11 mouse cellular contexts compared by ENCODE assay signal in the genomic region with DNA sequence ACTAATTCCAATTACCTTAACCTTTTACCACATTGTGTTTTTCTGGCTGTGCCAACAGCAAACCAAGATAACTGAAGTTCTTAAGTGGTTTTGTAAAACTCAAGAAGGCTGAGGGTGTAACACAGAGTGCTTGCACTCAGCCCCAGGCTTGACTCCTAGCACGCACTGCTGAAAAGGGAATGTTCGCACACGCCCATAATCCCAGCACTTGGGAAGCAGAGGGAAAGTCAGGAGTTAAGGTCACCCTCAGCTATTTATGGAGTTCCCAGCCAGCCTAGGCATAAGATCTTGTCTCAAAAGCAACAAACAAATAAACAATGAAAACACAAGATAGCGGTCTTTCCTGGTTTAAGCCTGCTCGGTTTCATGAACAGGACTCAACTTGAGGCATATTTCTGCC.
"Had no signal": no experiment of that assay in that cellular context is flagged by ENCODE, and none has a peak within 500 bp of the region (broad histone marks: within the 10 kb centered on the region; RNA-seq: fewer than 3 reads in every experiment).

No protein-coding gene starts in this region.

- H3K4me2 ChIP-seq: kidney, embryonic 15.5 days; liver, embryonic 11.5 days; liver, embryonic 15.5 days; midbrain, embryonic 13.5 days; stomach, embryonic 15.5 days had no signal

- H3K27me3 ChIP-seq: kidney, embryonic 15.5 days; liver, embryonic 15.5 days; midbrain, embryonic 13.5 days; stomach, embryonic 15.5 days had no signal

- H3K27ac ChIP-seq: kidney, embryonic 15.5 days; limb, embryonic 10.5 days; liver, embryonic 15.5 days; midbrain, embryonic 13.5 days; stomach, embryonic 15.5 days had no signal

- DNase-seq: kidney, postnatal 14 days; lung, adult 2 months; lung, postnatal 10 days; right cerebral cortex, postnatal 14 days; thymus, postnatal 36 days had no signal

- H3K36me3 ChIP-seq: kidney, embryonic 15.5 days; limb, embryonic 10.5 days; liver, embryonic 15.5 days; midbrain, embryonic 13.5 days; stomach, embryonic 15.5 days had no signal

- H3K4me3 ChIP-seq: kidney, embryonic 15.5 days; limb, embryonic 10.5 days; liver, embryonic 15.5 days; midbrain, embryonic 13.5 days; stomach, embryonic 15.5 days had no signal

- H3K9me3 ChIP-seq: kidney, embryonic 15.5 days; limb, embryonic 10.5 days; liver, embryonic 15.5 days; midbrain, embryonic 13.5 days; stomach, embryonic 15.5 days had no signal

- H3K4me1 ChIP-seq: kidney, embryonic 15.5 days; limb, embryonic 10.5 days; stomach, embryonic 15.5 days had no signal

- H3K9ac ChIP-seq: kidney, embryonic 15.5 days; liver, embryonic 15.5 days; midbrain, embryonic 13.5 days; stomach, embryonic 15.5 days had no signal

- ATAC-seq: midbrain, embryonic 13.5 days had no signal
